Mouse (Mus musculus) stomach, postnatal 0 days (tissue): ENCODE results near the gene Gm45717.

Experiments used
- CTCF ChIP-seq: IDR thresholded peaks from 2 replicates; pipeline ENCODE4 v1.5.1; 2016; ENCODE audit warnings: antibody characterized with exemption, low read depth, mild to moderate bottlenecking, moderate library complexity
- EP300 ChIP-seq: optimal IDR thresholded peaks from 2 replicates; pipeline ENCODE3; 2016; ENCODE audit warnings: antibody characterized with exemption

DNA sequence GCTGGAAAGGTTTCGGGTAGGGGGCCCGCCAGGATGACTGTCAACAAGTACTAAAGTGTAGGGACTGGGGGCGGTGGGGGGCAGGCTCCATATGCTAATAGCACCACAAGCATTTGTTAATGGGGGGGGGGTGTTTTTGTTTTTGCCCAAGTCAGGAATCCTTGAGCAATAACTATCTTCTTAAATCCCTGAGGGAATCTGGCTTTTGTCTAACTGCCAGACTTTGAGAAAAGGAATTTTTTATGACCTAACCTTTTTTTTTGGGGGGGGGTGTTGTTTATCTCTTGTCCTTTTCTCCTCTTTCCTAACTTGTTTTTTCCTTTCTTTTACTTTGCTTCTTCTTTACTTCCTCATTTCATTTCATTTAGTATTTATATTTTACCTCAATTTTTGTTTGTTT is 19.7 kb upstream of the Gm45717 start:
- TF ChIP-seq CTCF, result no peak
- no peak for TF ChIP-seq EP300
